Mouse (Mus musculus): ENCODE results near the gene Zbtb12.

DNA sequence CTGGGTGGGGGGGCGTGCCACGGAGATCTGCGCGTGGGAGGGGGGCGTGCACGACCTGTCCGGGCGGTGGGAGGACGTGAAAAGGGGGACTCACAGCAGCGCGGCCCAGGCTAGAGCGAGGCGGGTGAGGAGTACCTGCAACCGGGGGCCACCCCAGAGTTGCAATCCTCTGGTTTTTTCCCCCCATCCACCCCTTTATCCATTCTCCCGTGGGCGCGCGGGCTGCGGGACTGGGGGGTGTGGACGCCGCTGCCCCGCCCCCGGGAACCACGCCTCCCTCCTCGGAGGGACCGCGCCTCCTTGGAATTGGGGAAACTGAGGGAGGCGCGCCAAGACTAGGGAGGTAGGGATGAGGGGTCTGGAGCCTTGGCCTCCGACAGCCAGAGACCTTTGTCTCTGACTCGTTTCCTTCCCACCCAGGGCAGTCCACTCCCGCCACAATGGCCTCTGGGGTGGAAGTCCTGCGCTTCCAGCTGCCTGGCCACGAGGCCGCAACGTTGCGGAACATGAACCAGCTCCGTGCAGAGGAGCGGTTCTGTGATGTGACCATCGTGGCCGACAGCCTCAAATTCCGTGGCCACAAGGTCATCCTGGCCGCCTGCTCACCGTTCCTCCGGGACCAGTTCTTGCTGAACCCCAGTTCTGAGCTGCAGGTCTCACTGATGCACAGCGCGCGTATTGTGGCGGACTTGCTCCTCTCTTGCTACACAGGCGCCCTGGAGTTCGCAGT lies 15.7 kb downstream of the Zbtb12 start:
- TF ChIP-seq CTCF (IDR thresholded peaks at IDR 0.05; ENCODE audit: low read depth) (no peak), EP300 (IDR thresholded peaks at IDR 0.05; ENCODE audit: low read depth) (no peak)

All from liver, postnatal 0 days (tissue).